Mouse (Mus musculus) colon, adult 2 months (tissue): ENCODE measurements around the gene Zup1. TPM values are rescaled to one million over a fixed set of nuclear protein-coding genes. Genes with fewer than 3 reads are reported as not detected.

Experiments
- polyA plus RNA-seq: library from polyadenylated mRNA; depleted of rRNA; stranded (reverse); fragments of >200 nt; gene quantifications from 2 replicates; pipeline ENCODE4 v1.2.3, GENCODE M21; 2012; rRNA removed

The Zup1 gene
- 3.4 and 3.6 TPM in 2 replicates for polyA plus RNA-seq

GRCm38 (mm10) chr10:33950803-33951583 is at the start of gene Zup1:
Gene Zup1, minus strand, starts transcription at chr10:33951269.

GRCm38 (mm10) chr10:33904530-33905481 is 46.3 kb downstream of the Zup1 start, which contains the start of gene Rsph4a:
Gene Rsph4a, plus strand, starts transcription at chr10:33905111.

Other genes with a start within 250 kb of the Zup1 start
- gene Sult3a2, start 164.6 kb downstream of the Zup1 start, polyA plus RNA-seq = not detected in 2 replicates
- not detected in 2 replicates for gene Sult3a1, start 93.5 kb downstream of the Zup1 start, polyA plus RNA-seq
- not detected in 2 replicates for gene Rsph4a, start 46.2 kb downstream of the Zup1 start, polyA plus RNA-seq
- 41.0 and 48.1 TPM in 2 replicates for gene Rwdd1, start 68.4 kb upstream of the Zup1 start, polyA plus RNA-seq
- not detected in 2 replicates for gene Trappc3l, start 86.3 kb upstream of the Zup1 start, polyA plus RNA-seq
- gene Calhm4, start 93.0 kb upstream of the Zup1 start, polyA plus RNA-seq = not detected in 2 replicates
- gene Calhm5, start 145.2 kb upstream of the Zup1 start, polyA plus RNA-seq = 0.36 and 0.57 TPM in 2 replicates
- gene Calhm6, start 176.7 kb upstream of the Zup1 start, polyA plus RNA-seq = 1.7 and 2.3 TPM in 2 replicates